Mouse (Mus musculus): ENCODE data around the gene Zwilch. TPM values are rescaled to one million over a fixed set of nuclear protein-coding genes. Genes with fewer than 3 reads are reported as not detected.
A peak's percentile ranks its signal among the peaks of the same experiment; 100 is the strongest.

Gene Zwilch
- 49.3 and 59.6 TPM in 2 replicates for total RNA-seq (2012; rRNA removed)
- total RNA-seq (2014; rRNA removed), result 74.1 and 92.0 TPM in 2 replicates
- polyA plus RNA-seq (2012; ENCODE audit: insufficient read length, low read depth), result 72.8 and 82.9 TPM in 2 replicates

- Histone ChIP-seq H3K27ac (ENCODE audit: insufficient read depth, low read depth) (peak within 1 kb of the TSS; percentile 76), H3K9ac (ENCODE audit: insufficient read depth, low read depth) (peak within 1 kb of the TSS; percentile 93), H3K4me2 (ENCODE audit: insufficient read depth, low read depth, poor library complexity, severe bottlenecking) (peak within 1 kb of the TSS; percentile 98), H3K9me3 (replicated peaks; ENCODE audit: low read length) (no peaks in the 10 kb centered on the region), H3K4me1 (ENCODE audit: control insufficient read depth in 1 of 2, insufficient read depth in 2 of 2) (peaks cover 0 to 36% of the 10 kb centered on the region in 2 experiments; a peak in 2 of 4 replicates), H3K27me3 (replicated peaks) (no peaks in the 10 kb centered on the region), H3K79me2 (replicated peaks; ENCODE audit: control insufficient read depth, extremely low read depth, insufficient read depth, poor library complexity, severe bottlenecking) (peaks cover 75% of the 10 kb centered on the region), H3K4me3 (replicated peaks in 1 of 3; ENCODE audit: low read depth in 2 of 3, low read length in 2 of 3, poor library complexity in 1 of 3) (peak within 1 kb of the TSS; percentile 91 to 96 (median 92)), H3K36me3 (replicated peaks in 1 of 2; ENCODE audit: control insufficient read depth in 1 of 2, insufficient read depth in 1 of 2, low read length in 1 of 2) (peaks cover 32 to 54% of the 10 kb centered on the region in 2 experiments)
- TF ChIP-seq KAT2A (IDR thresholded peaks at IDR 0.05; ENCODE audit: insufficient replicate concordance, low read length) (peak; percentile 99), CHD2 (IDR thresholded peaks at IDR 0.05; ENCODE audit: low read length) (peak; percentile 99), GABPA (IDR thresholded peaks at IDR 0.05; ENCODE audit: insufficient replicate concordance, low read depth, low read length) (no peak), POLR2A (IDR thresholded peaks at IDR 0.05; ENCODE audit: low read depth, low read length) (peak; percentile 88), MAX (IDR thresholded peaks at IDR 0.05; ENCODE audit: low read length) (peak; percentile 91), ZNF384 (IDR thresholded peaks at IDR 0.05; ENCODE audit: low read depth, low read length) (no peak), UBTF (IDR thresholded peaks at IDR 0.05; ENCODE audit: low read depth, low read length) (0 out of 2 replicates have a peak, but pooled peaks have one; percentile 48), USF1 (IDR thresholded peaks at IDR 0.05; ENCODE audit: low read depth, low read length) (no peak), ZMIZ1 (IDR thresholded peaks at IDR 0.05; ENCODE audit: low read depth, low read length) (peak; percentile 76), MXI1 (IDR thresholded peaks at IDR 0.05; ENCODE audit: low read depth, low read length) (peak; percentile 87), RAD21 (IDR thresholded peaks at IDR 0.05; ENCODE audit: low read depth, low read length) (no peak), E2F4 (IDR thresholded peaks at IDR 0.05; ENCODE audit: insufficient replicate concordance, low read depth, low read length) (peak; percentile 93), EP300 (IDR thresholded peaks at IDR 0.05; ENCODE audit: low read length) (no peak), ZKSCAN1 (IDR thresholded peaks at IDR 0.05; ENCODE audit: borderline replicate concordance, low read depth, low read length) (no peak), SMC3 (IDR thresholded peaks at IDR 0.05; ENCODE audit: low read depth, low read length) (no peak), USF2 (conservative IDR thresholded peaks at IDR 0.05; ENCODE audit: low read depth, low read length) (no peak), MAFK (IDR thresholded peaks at IDR 0.05; ENCODE audit: insufficient replicate concordance, low read length) (no peak), CTCF (conservative IDR thresholded peaks at IDR 0.05 in 1 of 2, IDR thresholded peaks at IDR 0.05 in 1 of 2; ENCODE audit: low read depth in 2 of 2, low read length in 2 of 2) (no peak), MYC (IDR thresholded peaks at IDR 0.05; ENCODE audit: low read depth, low read length) (peak; percentile 97), BHLHE40 (IDR thresholded peaks at IDR 0.05; ENCODE audit: low read depth, low read length) (no peak), ZC3H11A (IDR thresholded peaks at IDR 0.05; ENCODE audit: low read depth, low read length) (no peak), PAX5 (IDR thresholded peaks at IDR 0.05; ENCODE audit: low read length) (no peak), ETS1 (conservative IDR thresholded peaks at IDR 0.05; ENCODE audit: low read depth, low read length) (no peak), SIN3A (IDR thresholded peaks at IDR 0.05; ENCODE audit: low read length) (peak; percentile 96), HCFC1 (IDR thresholded peaks at IDR 0.05; ENCODE audit: low read depth, low read length) (peak; percentile 87), JUN (IDR thresholded peaks at IDR 0.05; ENCODE audit: insufficient read depth, low read depth, low read length) (no peak), RCOR1 (conservative IDR thresholded peaks at IDR 0.05; ENCODE audit: low read depth, low read length) (0 out of 2 replicates have a peak, but pooled peaks have one; percentile 19), POLR2AphosphoS2 (IDR thresholded peaks at IDR 0.05; ENCODE audit: low read depth, low read length) (peak; percentile 96), MEF2A (IDR thresholded peaks at IDR 0.05; ENCODE audit: borderline replicate concordance, low read depth, low read length) (no peak; the same call in none of the 2 replicates), TCF12 (IDR thresholded peaks at IDR 0.05; ENCODE audit: low read depth, low read length) (peak; percentile 95), IRF4 (IDR thresholded peaks at IDR 0.05; ENCODE audit: low read depth, low read length) (0 out of 2 replicates have a peak, but pooled peaks have one; percentile 51), MAZ (IDR thresholded peaks at IDR 0.05; ENCODE audit: low read depth, low read length) (peak; percentile 22; the same call in 1 of the 2 replicates), CHD1 (IDR thresholded peaks at IDR 0.05; ENCODE audit: low read depth, low read length) (no peak), TBP (conservative IDR thresholded peaks at IDR 0.05; ENCODE audit: low read depth, low read length) (peak; percentile 99), JUND (conservative IDR thresholded peaks at IDR 0.05; ENCODE audit: low read depth, low read length) (no peak), NRF1 (IDR thresholded peaks at IDR 0.05; ENCODE audit: low read depth, low read length) (peak; percentile 33; the same call in 1 of the 2 replicates), NELFE (IDR thresholded peaks at IDR 0.05; ENCODE audit: low read depth, low read length) (peak; percentile 98), ELF1 (IDR thresholded peaks at IDR 0.05; ENCODE audit: low read depth, low read length) (peak; percentile 85)
- dilution Hi-C loops (cut with MboI; ENCODE audit: extremely low pct_ligation_motif_present, extremely low pct_unique_long_range_greater_than_20kb, low sequenced_read_pairs) (no loop called here), in situ Hi-C loops (cut with MboI; ENCODE audit: low pct_ligation_motif_present, low pct_unique_long_range_greater_than_20kb, low sequenced_read_pairs) (no loop called here)
- DNase-seq (ENCODE audit: extremely low read depth), result peak; percentile 82
Observed at GRCm38 (mm10) chr9:64172816-64173665, at the start of gene Zwilch, which contains the start of gene Rpl4. Zwilch (minus strand) TSS chr9:64173104. Rpl4 (plus strand) TSS chr9:64173375.
